Mouse (Mus musculus): ENCODE results near the gene Rasl12.

Rasl12 gene

GRCm38 (mm10) chr9:65398279-65398678, at the start of gene Rasl12:
Rasl12 (plus strand) TSS chr9:65398506.
- peak; percentile 20 for DNase-seq

GRCm38 (mm10) chr9:65353251-65353650, 45.1 kb upstream of the Rasl12 start:
- DNase-seq: no peak

DNA sequence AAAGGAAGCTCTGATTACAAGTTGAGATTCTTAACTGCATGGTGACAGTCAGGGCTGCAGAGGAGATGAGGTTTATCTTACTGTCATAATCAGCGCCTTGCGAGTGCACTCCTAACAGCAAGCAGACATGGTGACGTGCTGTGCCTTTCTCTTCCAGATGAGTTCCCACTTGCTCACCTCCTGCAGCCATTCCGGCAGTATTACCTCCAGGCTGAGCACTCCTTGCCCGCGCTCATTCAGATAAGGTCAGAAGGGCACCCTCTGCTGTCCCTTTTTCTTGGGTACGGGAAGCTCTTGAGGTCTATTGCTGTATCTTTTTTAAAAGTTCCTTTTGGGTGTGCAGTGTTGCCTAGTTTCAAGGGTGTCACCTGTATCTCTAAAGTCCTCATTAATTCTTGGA, 41.7 kb upstream of the Rasl12 start:
- DNase-seq: no peak

DNA sequence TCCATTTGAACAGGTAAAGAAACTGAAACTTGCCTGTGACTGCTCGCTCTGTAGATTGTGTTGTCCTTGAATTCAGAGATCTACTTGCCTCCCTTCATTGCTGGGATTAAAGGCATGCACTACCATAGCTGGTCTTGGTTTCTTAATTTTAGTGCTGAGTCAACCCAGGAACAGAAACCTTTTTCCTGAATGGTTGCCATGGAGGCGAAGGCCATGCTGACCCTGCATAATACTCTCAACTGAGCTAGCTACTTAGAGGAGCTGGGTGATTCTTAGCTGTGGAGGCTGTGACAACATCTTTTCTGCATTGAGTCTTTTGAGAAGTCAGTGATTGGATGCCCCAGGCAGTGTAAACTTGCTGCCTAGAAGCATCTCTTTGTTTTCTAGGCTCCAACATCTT, 41.3 kb upstream of the Rasl12 start:
- no peak for DNase-seq

DNA sequence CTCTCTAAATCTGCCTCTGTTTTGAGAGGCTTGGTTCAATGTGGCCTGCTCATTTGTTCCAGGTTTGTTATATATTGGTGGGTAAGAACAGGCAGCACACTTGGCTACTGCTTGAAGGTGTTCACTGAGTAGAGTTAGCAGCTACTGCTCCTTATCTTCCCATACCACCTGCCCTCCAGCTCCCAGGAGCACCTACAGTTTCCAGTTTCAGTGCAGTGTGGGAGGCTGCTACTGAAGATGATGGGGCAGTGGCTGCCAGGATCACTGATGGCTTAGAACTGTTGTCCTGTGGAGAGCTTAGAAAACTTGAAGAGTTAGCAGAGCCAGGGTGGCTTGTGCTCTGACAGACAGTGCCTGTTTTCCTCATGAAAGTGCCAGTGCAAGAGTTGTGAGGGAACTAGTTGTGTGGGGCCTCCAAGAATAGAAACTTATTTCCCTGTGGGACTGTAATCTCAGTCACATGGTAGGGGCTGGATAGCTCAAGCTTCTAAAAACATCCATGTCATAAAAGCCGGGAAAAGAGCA, 39.3 kb upstream of the Rasl12 start:
- no peak for DNase-seq

DNA sequence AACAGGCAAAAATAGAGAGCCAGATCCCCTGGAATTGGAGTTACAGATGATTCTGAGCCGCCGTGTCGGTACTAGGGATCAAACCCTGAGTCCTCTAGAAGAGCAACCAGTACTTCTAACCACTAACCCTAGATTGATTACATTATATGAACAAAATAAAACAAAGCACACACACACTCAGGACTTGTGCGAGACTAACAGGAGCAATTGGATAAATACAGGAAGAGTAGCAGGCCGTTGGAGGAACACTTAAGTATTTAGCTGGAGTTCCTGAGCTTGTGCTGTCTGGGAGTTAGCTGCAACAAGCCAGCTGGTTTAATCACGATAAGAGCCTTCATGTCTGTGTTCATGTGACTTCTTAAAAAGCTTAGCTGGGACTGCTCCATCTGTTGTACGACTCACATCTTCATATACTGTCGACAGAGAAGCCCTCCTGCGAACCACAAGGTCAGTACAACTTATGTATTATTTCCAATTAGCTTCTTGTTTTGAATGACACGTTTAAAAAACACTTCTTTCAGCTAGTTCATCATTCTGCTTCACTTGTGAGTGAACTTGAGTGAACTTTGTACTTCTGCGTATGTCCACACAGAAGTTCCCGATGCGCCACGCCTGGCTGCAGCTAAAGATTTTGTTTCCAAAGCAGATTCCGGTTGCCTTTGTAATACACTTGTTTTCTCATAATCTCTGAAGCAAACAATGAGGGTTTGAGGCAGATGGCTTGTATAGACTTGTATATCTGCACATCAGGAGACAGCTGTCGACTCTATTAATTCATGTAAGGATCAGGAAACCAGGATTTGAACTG, 37.5 kb upstream of the Rasl12 start, which contains the start of gene Ubap1l:
TSS of gene Ubap1l (plus strand) at position 401 of the 808 bp plus-strand sequence.
- DNase-seq: no peak

DNA sequence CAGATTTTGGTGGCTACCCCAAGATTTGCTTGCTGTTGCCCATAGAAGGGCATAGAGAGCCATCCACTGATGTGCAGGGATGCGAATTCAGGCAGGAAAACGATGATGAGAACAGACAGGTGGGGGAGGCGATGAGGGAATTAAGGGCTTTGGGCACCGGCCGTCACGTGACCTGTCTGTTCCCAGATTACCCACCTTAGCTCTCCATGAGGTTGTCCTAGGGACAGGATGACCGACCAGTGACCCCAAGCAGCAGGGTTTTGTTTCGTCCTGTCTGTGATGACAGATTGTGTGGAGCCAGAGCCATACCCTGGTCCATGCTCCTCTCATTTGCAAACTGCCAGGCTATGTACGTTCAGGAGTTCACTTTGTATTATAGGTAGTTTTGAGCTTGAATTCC, 34.6 kb upstream of the Rasl12 start:
- DNase-seq: no peak

DNA sequence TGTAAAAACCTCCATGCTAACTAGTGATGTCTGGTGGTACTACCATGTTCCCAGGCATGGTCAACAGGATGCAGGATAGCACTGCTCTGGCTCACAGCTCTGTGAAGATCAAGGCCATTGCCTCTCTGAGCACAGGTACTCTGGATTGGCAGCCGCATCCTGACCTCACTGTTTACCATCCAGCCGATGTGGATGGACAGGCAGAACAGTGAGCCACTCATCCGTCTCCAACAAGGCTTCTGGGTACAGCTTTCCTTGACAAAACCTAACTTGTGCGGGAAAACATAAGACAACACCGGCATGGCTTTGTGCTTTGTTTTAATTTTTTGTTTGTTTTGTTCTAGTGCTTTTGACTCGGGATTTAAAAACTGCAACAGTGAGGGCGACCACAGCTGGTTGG, 32.6 kb upstream of the Rasl12 start:
- DNase-seq: no peak

DNA sequence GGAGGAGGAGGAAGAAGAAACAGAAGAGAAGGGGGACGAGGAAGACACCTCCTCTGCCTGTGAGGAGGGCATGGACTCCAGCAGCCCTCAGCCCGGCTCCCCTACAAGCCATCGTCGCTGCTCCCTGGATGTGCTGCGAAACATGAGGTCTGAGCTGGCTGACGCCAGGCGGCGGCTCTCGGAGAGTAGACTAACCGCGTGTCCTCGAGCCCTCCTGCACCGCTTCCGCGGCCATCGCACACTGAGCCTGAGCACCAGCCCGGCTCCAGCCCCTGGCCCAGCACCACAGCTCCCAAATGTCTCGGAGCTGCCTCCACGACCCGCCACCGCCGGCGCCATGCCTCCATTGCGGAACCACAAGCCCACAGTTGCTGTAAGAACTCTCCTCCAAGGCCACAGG, 26.6 kb upstream of the Rasl12 start:
- no peak for DNase-seq

DNA sequence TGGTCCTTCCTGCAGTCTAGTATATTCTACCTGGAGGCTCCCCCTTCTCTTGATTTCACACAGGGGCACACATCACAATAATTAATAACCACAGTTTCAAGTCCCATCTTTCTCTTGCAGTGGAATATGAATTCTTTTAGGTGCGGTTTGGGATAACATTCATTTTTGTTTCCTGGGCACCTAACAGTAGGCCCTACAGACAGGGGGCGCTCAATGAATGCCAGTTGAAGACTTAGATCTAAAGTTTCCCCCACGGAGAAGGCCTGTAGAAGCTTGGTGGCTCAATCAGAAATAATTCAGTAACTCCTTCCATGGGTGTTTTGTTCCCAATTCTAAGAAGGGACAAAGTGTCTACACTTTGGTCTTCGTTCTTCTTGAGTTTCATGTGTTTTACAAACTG, 25.9 kb upstream of the Rasl12 start:
- DNase-seq: no peak

DNA sequence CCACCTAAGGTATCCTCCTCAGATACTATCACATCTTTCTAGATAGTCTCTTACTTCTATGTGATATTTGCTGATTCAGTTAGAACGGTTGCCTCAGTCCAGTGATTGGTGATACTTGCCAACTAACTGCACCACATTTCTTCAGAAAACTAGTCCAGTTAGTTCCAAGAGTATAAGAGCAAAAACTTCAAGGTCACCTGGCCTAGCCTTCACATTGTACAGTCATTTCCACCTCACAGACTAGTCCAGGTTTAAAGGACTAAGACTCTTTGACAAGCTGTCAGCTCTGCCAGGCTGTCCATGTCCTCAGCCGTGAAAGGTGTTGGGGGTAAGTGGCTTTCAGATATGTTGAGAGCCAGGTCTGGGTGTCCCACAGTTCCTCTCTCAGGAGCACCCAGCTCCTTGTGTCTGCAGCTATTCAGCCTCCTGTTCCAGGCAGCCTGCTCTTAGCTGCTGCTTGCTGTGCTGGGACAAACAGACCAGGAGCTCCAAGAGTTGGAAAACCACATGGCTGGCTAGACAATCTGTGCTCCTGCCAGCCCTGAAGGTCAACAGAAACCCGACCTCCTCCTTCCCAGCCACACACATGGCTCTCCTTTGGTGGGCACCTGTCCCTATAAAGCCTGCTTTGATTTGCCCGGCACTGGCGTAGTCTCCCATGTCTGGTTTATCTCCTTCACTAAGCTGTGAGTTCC, 23.7 kb upstream of the Rasl12 start:
- DNase-seq: no peak

GRCm38 (mm10) chr9:65375163-65375934, 23.0 kb upstream of the Rasl12 start:
- DNase-seq: no peak

GRCm38 (mm10) chr9:65381017-65381590, 17.2 kb upstream of the Rasl12 start:
- no peak for DNase-seq

- DNase-seq: no peak
Measured at GRCm38 (mm10) chr9:65382031-65382750, 16.1 kb upstream of the Rasl12 start.

- DNase-seq: peak; percentile 11
Measured at GRCm38 (mm10) chr9:65382751-65383097, 15.6 kb upstream of the Rasl12 start.

GRCm38 (mm10) chr9:65384276-65384675, 14.0 kb upstream of the Rasl12 start:
- no peak for DNase-seq

- no peak for DNase-seq
Measured at GRCm38 (mm10) chr9:65386373-65387140, 11.7 kb upstream of the Rasl12 start.

DNA sequence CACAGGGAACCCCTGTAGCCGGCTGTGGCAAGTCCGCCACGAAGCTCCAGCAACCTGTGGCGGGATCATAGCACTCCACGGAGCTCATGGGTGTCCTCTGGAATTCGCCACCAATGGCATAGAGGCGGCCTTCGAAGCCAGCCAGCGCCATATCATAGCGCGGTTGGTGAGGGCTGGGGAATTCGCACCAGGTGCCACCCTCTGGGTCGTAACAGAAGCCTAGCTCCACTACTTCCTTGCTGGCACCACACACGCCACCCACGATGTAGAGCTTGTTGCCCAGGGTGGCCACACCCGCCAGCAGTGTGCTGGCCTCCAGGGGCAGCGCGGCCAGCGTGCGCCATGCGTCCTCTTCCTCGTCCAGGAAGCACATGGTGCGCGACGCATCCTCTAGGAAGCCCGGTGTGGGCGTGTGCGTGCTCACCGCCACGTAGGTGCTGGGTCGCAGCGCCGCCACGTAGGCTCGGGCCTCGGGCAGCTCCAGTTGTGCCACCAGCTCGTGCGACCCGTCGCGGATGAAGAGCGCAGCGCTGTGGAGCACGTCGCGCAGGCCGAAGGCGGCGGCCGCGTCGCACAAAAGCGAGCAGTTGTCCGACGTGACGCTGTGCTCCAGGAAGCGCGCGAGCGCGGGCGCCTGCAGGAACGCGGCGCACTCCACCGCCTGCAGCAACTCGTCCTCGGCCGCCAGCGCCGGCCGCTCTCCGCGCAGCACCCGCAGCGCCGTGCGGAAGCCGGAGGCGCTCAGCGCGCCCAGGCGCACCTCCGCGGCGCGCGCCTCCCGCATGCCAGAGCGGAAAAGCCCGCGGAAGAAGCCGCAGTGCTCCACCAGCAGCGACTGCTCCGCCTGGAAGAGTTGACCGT, 7.3 kb upstream of the Rasl12 start:
- no peak for DNase-seq

GRCm38 (mm10) chr9:65391613-65391964, 6.7 kb upstream of the Rasl12 start, which contains the start of gene Kbtbd13:
Kbtbd13 (minus strand) TSS chr9:65391652.
- no peak for DNase-seq

DNA sequence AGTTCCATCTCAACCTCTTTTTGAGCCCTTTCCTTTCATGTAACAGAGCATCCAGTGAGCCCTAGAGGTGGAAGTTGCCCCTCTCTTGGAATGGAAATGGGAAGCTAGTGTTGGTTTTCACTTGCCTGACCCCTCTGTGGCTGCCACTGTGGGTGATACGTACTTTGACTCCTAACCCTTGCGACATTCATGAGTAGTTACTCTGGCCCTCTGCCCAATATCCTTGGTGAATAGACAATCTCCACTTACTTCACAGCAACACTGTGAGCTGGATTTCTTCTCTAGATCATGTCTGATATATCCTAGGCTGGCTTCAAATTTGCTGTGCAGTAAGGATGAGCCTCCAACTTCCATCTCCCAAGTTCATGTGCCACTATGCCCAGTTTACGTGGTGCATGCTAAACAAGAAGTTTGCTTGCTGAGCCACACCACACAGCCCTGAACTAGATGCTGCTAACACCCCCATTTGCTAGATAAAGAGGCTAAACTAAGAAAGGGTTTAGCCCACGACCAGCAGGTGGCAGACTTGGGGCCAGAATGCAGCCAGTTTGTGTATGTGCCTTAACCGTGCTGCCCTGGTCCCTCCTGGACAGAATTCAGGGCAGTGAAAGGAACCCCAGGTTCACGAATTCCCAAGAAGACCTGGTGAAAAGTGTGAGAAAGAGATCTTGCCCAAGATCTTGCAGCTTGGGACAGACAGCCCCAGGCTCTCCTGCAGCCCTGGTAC, 5.5 kb upstream of the Rasl12 start:
- DNase-seq: peak; percentile 19
